Mouse (Mus musculus) spleen, postnatal 0 days (tissue): ENCODE data around the gene Defb25. TPM values are rescaled to one million over a fixed set of nuclear protein-coding genes. Genes with fewer than 3 reads are reported as not detected.

Experiments used
- polyA plus RNA-seq: library from polyadenylated mRNA; unstranded; fragments of >200 nt; fragmentation: Nextera tagmentation; extraction: Ambion mirVana; gene quantifications from 2 replicates; pipeline ENCODE4 v1.2.1, GENCODE M21; 2015

Gene Defb25
- polyA plus RNA-seq = 0.80 TPM in 1 of 2 replicates, not detected in the other

GRCm38 (mm10) chr2:152622953-152623352 lies at the start of gene Defb25:
Gene Defb25, minus strand, starts transcription at chr2:152623053.

GRCm38 (mm10) chr2:152669256-152669638 lies 46.4 kb upstream of the Defb25 start, which contains the start of gene H13:
Gene H13, plus strand, starts transcription at chr2:152669461.

DNA sequence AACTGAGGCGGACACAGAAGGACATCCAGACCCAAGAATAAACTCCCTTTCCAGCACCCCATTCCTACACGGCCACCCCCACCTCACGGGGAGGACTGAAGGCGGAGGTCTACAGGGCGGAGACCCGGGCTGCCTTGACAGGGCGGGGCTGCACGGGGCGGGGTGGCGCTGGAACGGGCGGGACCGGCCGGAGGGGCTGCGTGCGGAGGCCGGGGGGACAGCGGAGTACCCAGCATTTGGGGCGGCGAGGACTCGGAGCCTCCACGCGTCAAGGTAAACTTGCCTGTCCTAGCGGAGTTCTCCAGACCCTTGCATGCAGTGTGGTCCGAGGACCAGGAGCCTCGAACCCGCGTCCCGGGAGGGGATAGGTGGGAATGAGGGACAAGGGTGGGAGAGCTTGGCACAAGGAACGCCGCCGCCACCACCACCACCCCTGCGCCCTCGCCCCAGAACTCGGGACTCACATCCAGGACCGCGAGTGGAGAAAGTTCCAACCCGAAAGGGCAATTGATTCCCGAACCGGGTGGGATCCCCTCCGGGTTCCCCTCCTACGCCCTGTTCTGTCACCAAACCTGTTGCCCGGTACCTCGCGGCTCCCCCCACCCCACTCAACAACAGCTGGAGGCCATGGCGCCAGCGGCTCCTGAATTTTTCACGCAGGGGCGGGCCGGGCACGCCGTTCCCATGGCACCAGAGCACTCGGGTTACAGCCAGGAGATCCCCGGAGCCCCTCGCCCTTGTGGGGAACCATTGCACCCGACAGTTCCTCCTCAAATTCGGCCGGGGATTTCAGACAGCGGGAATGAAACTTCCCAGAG lies 4.1 kb upstream of the Defb25 start, which contains the start of gene Rem1:
Gene Rem1 (plus strand): TSS at position 178 of the 818 bp plus-strand sequence.

GRCm38 (mm10) chr2:152604057-152604456 lies 18.8 kb downstream of the Defb25 start, which contains the start of gene Defb36:
Gene Defb36, plus strand, starts transcription at chr2:152604327.

GRCm38 (mm10) chr2:152599299-152599698 lies 23.6 kb downstream of the Defb25 start, which contains the start of gene Defb45:
Gene Defb45, minus strand, starts transcription at chr2:152599399.

GRCm38 (mm10) chr2:152580107-152580506 lies 42.7 kb downstream of the Defb25 start, which contains the start of gene Defb19:
Gene Defb19, minus strand, starts transcription at chr2:152580312.

Other genes with a start within 250 kb of the Defb25 start
- gene Nrsn2, start 246.4 kb downstream of the Defb25 start, polyA plus RNA-seq = not detected in 2 replicates
- gene Sox12, start 225.0 kb downstream of the Defb25 start, polyA plus RNA-seq = 3.5 and 3.9 TPM in 2 replicates
- 15.6 and 16.3 TPM in 2 replicates for gene Zcchc3, start 208.0 kb downstream of the Defb25 start, polyA plus RNA-seq
- gene 6820408C15Rik, start 207.5 kb downstream of the Defb25 start, polyA plus RNA-seq = 0.59 and 0.61 TPM in 2 replicates
- not detected in 2 replicates for gene Defb23, start 158.4 kb downstream of the Defb25 start, polyA plus RNA-seq
- gene Defb20, start 146.0 kb downstream of the Defb25 start, polyA plus RNA-seq = not detected in 2 replicates
- gene Defb22, start 132.9 kb downstream of the Defb25 start, polyA plus RNA-seq = not detected in 2 replicates
- gene Defb26, start 111.4 kb downstream of the Defb25 start, polyA plus RNA-seq = not detected in 2 replicates
- not detected in 2 replicates for gene Defb28, start 104.8 kb downstream of the Defb25 start, polyA plus RNA-seq
- not detected in 2 replicates for gene Defb29, start 83.0 kb downstream of the Defb25 start, polyA plus RNA-seq
- not detected in 2 replicates for gene Gm17416, start 53.7 kb downstream of the Defb25 start, polyA plus RNA-seq
- gene Defb21, start 50.3 kb downstream of the Defb25 start, polyA plus RNA-seq = not detected in 2 replicates
- not detected in 2 replicates for gene Defb19, start 42.7 kb downstream of the Defb25 start, polyA plus RNA-seq
- not detected in 2 replicates for gene Defb45, start 23.7 kb downstream of the Defb25 start, polyA plus RNA-seq
- not detected in 2 replicates for gene Defb36, start 18.7 kb downstream of the Defb25 start, polyA plus RNA-seq
- 9.0 and 12.1 TPM in 2 replicates for gene Rem1, start 3.9 kb upstream of the Defb25 start, polyA plus RNA-seq
- 57.9 and 64.3 TPM in 2 replicates for gene H13, start 46.4 kb upstream of the Defb25 start, polyA plus RNA-seq
- 15.8 and 17.5 TPM in 2 replicates for gene Mcts2, start 64.0 kb upstream of the Defb25 start, polyA plus RNA-seq
- gene Id1, start 113.2 kb upstream of the Defb25 start, polyA plus RNA-seq = 57.6 and 63.5 TPM in 2 replicates
- gene Cox4i2, start 131.1 kb upstream of the Defb25 start, polyA plus RNA-seq = 3.0 and 3.1 TPM in 2 replicates
- gene Bcl2l1, start 208.7 kb upstream of the Defb25 start, polyA plus RNA-seq = 112 and 123 TPM in 2 replicates
- 56.9 and 59.5 TPM in 2 replicates for gene Tpx2, start 224.9 kb upstream of the Defb25 start, polyA plus RNA-seq